Mouse (Mus musculus) urinary bladder, adult 2 months (tissue): Measurements from ENCODE around the gene Kiss1. TPM values are rescaled to one million over a fixed set of nuclear protein-coding genes. Genes with fewer than 3 reads are reported as not detected.
A peak's percentile ranks its signal among the peaks of the same experiment; 100 is the strongest.
"Not testable (repeated sequence)": the region's sequence is repeated elsewhere in the genome, so short reads cannot be mapped to it uniquely, and the experiment has no call there.

Experiments
- DNase-seq: peaks from one replicate; pipeline ENCODE4 v3.0.0; 2022; ENCODE audit warnings: low spot score
- polyA plus RNA-seq: library from polyadenylated mRNA; depleted of rRNA; stranded (reverse); fragments of >200 nt; gene quantifications from 2 replicates; pipeline ENCODE4 v1.2.3, GENCODE M21; 2012

The Kiss1 gene
- polyA plus RNA-seq, 1 experiment = not detected

GRCm38 (mm10) chr1:133317149-133317548 lies 4.5 kb upstream of the Kiss1 start:
- no peak for DNase-seq

GRCm38 (mm10) chr1:133323333-133323732 lies 1.7 kb downstream of the Kiss1 start:
- no peak for DNase-seq

GRCm38 (mm10) chr1:133325951-133326350 lies 4.3 kb downstream of the Kiss1 start:
- no peak for DNase-seq

GRCm38 (mm10) chr1:133327094-133327493 lies 5.4 kb downstream of the Kiss1 start:
- no peak for DNase-seq

- no peak for DNase-seq
These were observed 6.7 kb downstream of the Kiss1 start for GRCm38 (mm10) chr1:133328299-133328795.

GRCm38 (mm10) chr1:133328896-133329637 lies 7.4 kb downstream of the Kiss1 start:
- no peak for DNase-seq

GRCm38 (mm10) chr1:133329638-133329964 lies 7.9 kb downstream of the Kiss1 start:
- no peak for DNase-seq

- no peak for DNase-seq
These were observed 9.5 kb downstream of the Kiss1 start for GRCm38 (mm10) chr1:133331142-133331541.

- DNase-seq = no peak
These were observed 11.2 kb downstream of the Kiss1 start for GRCm38 (mm10) chr1:133332656-133333430.

GRCm38 (mm10) chr1:133333937-133334336 lies 12.3 kb downstream of the Kiss1 start:
- no peak for DNase-seq

GRCm38 (mm10) chr1:133340403-133340802 lies 18.7 kb downstream of the Kiss1 start:
- not testable (repeated sequence) for DNase-seq

GRCm38 (mm10) chr1:133344357-133344756 lies 22.7 kb downstream of the Kiss1 start:
- no peak for DNase-seq

- DNase-seq = no peak
These were observed 24.9 kb downstream of the Kiss1 start for GRCm38 (mm10) chr1:133346531-133346930.

GRCm38 (mm10) chr1:133347226-133347625 lies 25.6 kb downstream of the Kiss1 start:
- no peak for DNase-seq

- DNase-seq = no peak
These were observed 26.2 kb downstream of the Kiss1 start for GRCm38 (mm10) chr1:133347693-133348520.

GRCm38 (mm10) chr1:133350210-133350609 lies 28.5 kb downstream of the Kiss1 start, which contains the start of gene Ren1:
Gene Ren1, plus strand, starts transcription at chr1:133350510.
- no peak for DNase-seq

GRCm38 (mm10) chr1:133351762-133352161 lies 30.1 kb downstream of the Kiss1 start:
- DNase-seq = no peak

- DNase-seq = peak; percentile 51
These were observed 31.7 kb downstream of the Kiss1 start for GRCm38 (mm10) chr1:133353371-133353809.

GRCm38 (mm10) chr1:133355469-133355868 lies 33.8 kb downstream of the Kiss1 start:
- no peak for DNase-seq

- DNase-seq = no peak
These were observed 34.2 kb downstream of the Kiss1 start for GRCm38 (mm10) chr1:133355912-133356311.

GRCm38 (mm10) chr1:133356330-133356729 lies 34.7 kb downstream of the Kiss1 start:
- DNase-seq = no peak

- DNase-seq = no peak
These were observed 39.3 kb downstream of the Kiss1 start for GRCm38 (mm10) chr1:133361006-133361405.
